Mouse (Mus musculus) limb, embryonic 11.5 days (tissue): ENCODE data around the gene Wdpcp. TPM values are rescaled to one million over a fixed set of nuclear protein-coding genes. Genes with fewer than 3 reads are reported as not detected.
"Not testable (repeated sequence)": the region's sequence is repeated elsewhere in the genome, so short reads cannot be mapped to it uniquely, and the experiment has no call there.

Experiments
- ATAC-seq: fragments of 200-750 bp; cut with Nextera tagmentation; 2 replicates; pipeline ENCODE4 v1.8.0; 2017; ENCODE audit warnings: low read depth; ENCODE audit not compliant: insufficient number of reproducible peaks, low FRiP score, low TSS enrichment
- DNase-seq: peaks from one replicate; pipeline ENCODE4 v3.0.0-alpha.2; 2015; ENCODE audit warnings: low spot score
- H3K27ac ChIP-seq: fragments of 300-500 bp; sonication (generic); replicated peaks from 2 replicates; pipeline ENCODE4 v1.5.1; 2014; ENCODE audit warnings: low read depth, mild to moderate bottlenecking, low read length
- H3K27me3 ChIP-seq: fragments of 300-500 bp; sonication (generic); 2 replicates; pipeline ENCODE4 v1.6.1; 2014; ENCODE audit warnings: mild to moderate bottlenecking, low read length, mixed read lengths; ENCODE audit not compliant: control insufficient read depth, insufficient read depth
- H3K36me3 ChIP-seq: fragments of 300-500 bp; sonication (generic); 2 replicates; pipeline ENCODE4 v1.6.1; 2014; ENCODE audit warnings: mild to moderate bottlenecking, low read length, moderate library complexity, mixed read lengths; ENCODE audit not compliant: control insufficient read depth, insufficient read depth
- H3K4me1 ChIP-seq: fragments of 300-500 bp; sonication (generic); 2 replicates; pipeline ENCODE4 v1.6.1; 2014; ENCODE audit warnings: low read length, mixed read lengths; ENCODE audit not compliant: control insufficient read depth, insufficient read depth
- H3K4me2 ChIP-seq: fragments of 300-500 bp; sonication (generic); 2 replicates; pipeline ENCODE4 v1.6.1; 2014; ENCODE audit warnings: low read depth, mild to moderate bottlenecking, moderate library complexity; ENCODE audit not compliant: severe bottlenecking
- H3K4me3 ChIP-seq: fragments of 300-500 bp; sonication (generic); 2 replicates; pipeline ENCODE4 v1.5.1; 2014; ENCODE audit warnings: low read depth, low read length
- H3K9ac ChIP-seq: fragments of 300-500 bp; sonication (generic); 2 replicates; pipeline ENCODE4 v1.6.1; 2014; ENCODE audit warnings: mild to moderate bottlenecking, low read length
- H3K9me3 ChIP-seq: fragments of 300-500 bp; sonication (generic); 2 replicates; pipeline ENCODE4 v1.6.1; 2016; ENCODE audit warnings: low read length; ENCODE audit not compliant: control insufficient read depth
- WGBS: fragments of 180-500 bp; shearing (Covaris S2); extraction: QIAGEN DNeasy Blood & Tissue Kit; methylation state at CpG from one replicate; pipeline ENCODE4 v1.1.7; 2014; 5-methylcytosine and 5-hydroxymethylcytosine counted together
- polyA plus RNA-seq: library from polyadenylated mRNA; unstranded; fragments of >200 nt; fragmentation: Nextera tagmentation; extraction: Ambion mirVana; gene quantifications from 2 replicates; pipeline ENCODE4 v1.2.1, GENCODE M21; 2014

Wdpcp gene
- polyA plus RNA-seq: 7.5 and 10.2 TPM in 2 replicates

GRCm38 (mm10) chr11:21571700-21572381 lies at the start of gene Wdpcp, which contains the start of gene Mdh1:
Gene Wdpcp (plus strand): TSS chr11:21572235.
Gene Mdh1 (minus strand): TSS chr11:21572367.
- no peak within 1 kb of the TSS for H3K27ac ChIP-seq
- peak; percentile 95 for DNase-seq
- H3K4me2 ChIP-seq: peak within 1 kb of the TSS; percentile 85
- peak within 1 kb of the TSS; percentile 72 for H3K4me3 ChIP-seq
- H3K36me3 ChIP-seq: no peaks in the 10 kb centered on the region
- H3K27me3 ChIP-seq: no peaks in the 10 kb centered on the region
- peak; percentile 100 for ATAC-seq
- H3K9me3 ChIP-seq: no peaks in the 10 kb centered on the region
- peaks cover 4% of the 10 kb centered on the region; the same call in 1 of the 2 replicates for H3K4me1 ChIP-seq
- H3K9ac ChIP-seq: peak within 1 kb of the TSS; percentile 72
- under 1% methylated on average over 42 of the region's 42 CpGs for WGBS

- Histone ChIP-seq H3K4me1 (no peaks in the 10 kb centered on the region), H3K27me3 (no peaks in the 10 kb centered on the region), H3K9me3 (no peaks in the 10 kb centered on the region), H3K4me3 (no peak overlapping the region), H3K27ac (no peak overlapping the region), H3K9ac (no peak overlapping the region), H3K36me3 (no peaks in the 10 kb centered on the region), H3K4me2 (no peak overlapping the region)
- ATAC-seq (no peak), DNase-seq (no peak)
- 60% methylated on average over 2 of the region's 2 CpGs for WGBS
Observed at GRCm38 (mm10) chr11:21528676-21529394, 43.2 kb upstream of the Wdpcp start.

GRCm38 (mm10) chr11:21530856-21531255 lies 41.2 kb upstream of the Wdpcp start:
- not testable (repeated sequence) for H3K27me3 ChIP-seq, H3K4me2 ChIP-seq, H3K36me3 ChIP-seq, H3K4me3 ChIP-seq, DNase-seq, H3K9ac ChIP-seq, ATAC-seq, H3K27ac ChIP-seq, H3K4me1 ChIP-seq, H3K9me3 ChIP-seq
- 81% methylated on average over 2 of the region's 2 CpGs for WGBS

- Histone ChIP-seq H3K4me2 (no peak overlapping the region), H3K4me3 (no peak overlapping the region), H3K36me3 (no peaks in the 10 kb centered on the region), H3K27me3 (no peaks in the 10 kb centered on the region), H3K27ac (no peak overlapping the region), H3K9me3 (no peaks in the 10 kb centered on the region), H3K4me1 (no peaks in the 10 kb centered on the region), H3K9ac (no peak overlapping the region)
- WGBS: 54% methylated on average over 2 of the region's 2 CpGs
- DNase-seq: no peak
- ATAC-seq: no peak
Observed at GRCm38 (mm10) chr11:21540072-21540471, 32.0 kb upstream of the Wdpcp start.

GRCm38 (mm10) chr11:21540622-21541021 lies 31.4 kb upstream of the Wdpcp start:
- DNase-seq (no peak), ATAC-seq (no peak)
- no peak overlapping the region for H3K9ac ChIP-seq
- H3K36me3 ChIP-seq: no peaks in the 10 kb centered on the region
- no peaks in the 10 kb centered on the region for H3K9me3 ChIP-seq
- H3K27ac ChIP-seq: no peak overlapping the region
- WGBS: 100% methylated on average over 2 of the region's 2 CpGs
- no peak overlapping the region for H3K4me3 ChIP-seq
- no peak overlapping the region for H3K4me2 ChIP-seq
- H3K4me1 ChIP-seq: no peaks in the 10 kb centered on the region
- H3K27me3 ChIP-seq: no peaks in the 10 kb centered on the region

GRCm38 (mm10) chr11:21542731-21543130 lies 29.3 kb upstream of the Wdpcp start:
- no peak for ATAC-seq
- no peak overlapping the region for H3K27ac ChIP-seq
- H3K36me3 ChIP-seq: no peaks in the 10 kb centered on the region
- no peaks in the 10 kb centered on the region for H3K4me1 ChIP-seq
- no peak for DNase-seq
- H3K4me2 ChIP-seq: no peak overlapping the region
- H3K27me3 ChIP-seq: no peaks in the 10 kb centered on the region
- H3K9ac ChIP-seq: no peak overlapping the region
- H3K4me3 ChIP-seq: no peak overlapping the region
- H3K9me3 ChIP-seq: no peaks in the 10 kb centered on the region
- 86% methylated on average over 5 of the region's 5 CpGs for WGBS

- H3K9me3 ChIP-seq: no peaks in the 10 kb centered on the region
- H3K36me3 ChIP-seq: no peaks in the 10 kb centered on the region
- no peak overlapping the region for H3K4me2 ChIP-seq
- H3K9ac ChIP-seq: no peak overlapping the region
- no peak for ATAC-seq
- H3K27me3 ChIP-seq: no peaks in the 10 kb centered on the region
- H3K4me3 ChIP-seq: no peak overlapping the region
- no peaks in the 10 kb centered on the region for H3K4me1 ChIP-seq
- no peak overlapping the region for H3K27ac ChIP-seq
- no peak for DNase-seq
- 65% methylated on average over 2 of the region's 2 CpGs for WGBS
Observed at GRCm38 (mm10) chr11:21545021-21545420, 27.0 kb upstream of the Wdpcp start.

GRCm38 (mm10) chr11:21545951-21546350 lies 26.1 kb upstream of the Wdpcp start:
- no peak for ATAC-seq
- Histone ChIP-seq H3K27me3 (no peaks in the 10 kb centered on the region), H3K36me3 (no peaks in the 10 kb centered on the region)

More at GRCm38 (mm10) chr11:21545951-21546350, 26.1 kb upstream of the Wdpcp start:
- no peak overlapping the region for H3K9ac ChIP-seq
- H3K4me3 ChIP-seq: no peak overlapping the region
- DNase-seq: no peak
- no peaks in the 10 kb centered on the region for H3K4me1 ChIP-seq
- no peak overlapping the region for H3K27ac ChIP-seq
- no peak overlapping the region for H3K4me2 ChIP-seq
- H3K9me3 ChIP-seq: no peaks in the 10 kb centered on the region
